ENCODE assay signal across 14 mouse cellular contexts in the genomic region with DNA sequence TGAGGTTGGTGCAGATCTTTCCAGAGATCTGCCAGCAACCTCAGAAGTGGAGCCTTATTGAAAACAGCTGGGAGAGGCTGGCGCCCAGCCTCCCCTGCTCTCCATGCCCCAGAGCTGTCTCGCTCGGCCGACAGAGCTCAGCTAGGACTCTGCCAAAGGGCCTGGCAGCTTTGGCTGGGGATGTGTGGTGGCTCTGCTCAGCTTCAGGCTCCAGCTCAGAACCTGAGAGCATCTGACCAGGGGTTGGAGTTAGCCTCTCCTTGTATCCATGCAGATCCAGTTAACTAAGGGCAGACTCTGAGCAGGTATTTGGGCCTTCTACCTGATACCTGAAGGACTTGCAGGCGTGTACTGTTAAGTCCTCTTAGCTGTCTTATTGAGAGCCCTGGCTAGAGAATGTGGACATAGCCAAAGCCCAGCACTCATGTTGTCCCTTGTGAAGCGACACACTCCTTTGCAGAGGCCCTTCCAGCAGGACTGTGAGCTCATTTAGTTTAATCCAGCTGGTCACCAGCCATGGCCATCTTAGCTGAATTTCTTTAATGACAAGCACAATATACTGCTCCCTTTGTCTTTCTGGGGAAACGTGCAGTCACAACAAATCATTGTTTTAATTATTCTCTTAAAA.
A peak's percentile ranks its signal among the peaks of the same experiment; 100 is the strongest.
DNase-seq lines count a peak whose midpoint lies in the region; ATAC-seq and TF ChIP-seq lines count a peak whose summit lies in the region.
"Had no signal": no experiment of that assay in that cellular context is flagged by ENCODE, and none has a peak within 500 bp of the region (broad histone marks: within the 10 kb centered on the region; RNA-seq: fewer than 3 reads in every experiment).

No protein-coding gene starts in this region.

- TF ChIP-seq EP300 in stomach, postnatal 0 days (optimal IDR thresholded peaks at IDR 0.05) = no peak

- no peak for TF ChIP-seq POLR2A in cerebellum, adult 2 months (IDR thresholded peaks at IDR 0.05; ENCODE audit: borderline replicate concordance, insufficient read depth, low read length)
- TF ChIP-seq POLR2A in limb, embryonic 14.5 days (IDR thresholded peaks at IDR 0.05; ENCODE audit: borderline replicate concordance, extremely low read depth, insufficient read depth, insufficient read length) = no peak

- intact Hi-C loops in left cerebral cortex, postnatal 25 days (cut with DNase I) = no loop called here

- H3K27me3 ChIP-seq in cerebellum, adult 2 months (ENCODE audit: control insufficient read depth, insufficient read depth, low read length) = no peaks in the 10 kb centered on the region
- no peaks in the 10 kb centered on the region for H3K27me3 ChIP-seq in stomach, embryonic 16.5 days (ENCODE audit: control insufficient read depth, insufficient read depth, low read length)
- H3K27me3 ChIP-seq in stomach, postnatal 0 days (ENCODE audit: control insufficient read depth, insufficient read depth, low read length) = no peaks in the 10 kb centered on the region
- H3K27me3 ChIP-seq in limb, embryonic 14.5 days (ENCODE audit: control insufficient read depth, insufficient read depth, low read length) = no peaks in the 10 kb centered on the region
- no peaks in the 10 kb centered on the region for H3K27me3 ChIP-seq in midbrain, embryonic 13.5 days
- H3K27me3 ChIP-seq: megakaryocyte, embryonic 14.5 days had no signal

- no peak overlapping the region for H3K9ac ChIP-seq in stomach, embryonic 16.5 days (ENCODE audit: low read length)
- no peak overlapping the region for H3K9ac ChIP-seq in stomach, postnatal 0 days (ENCODE audit: low read length)
- no peak overlapping the region; the same call in 1 of the 2 replicates for H3K9ac ChIP-seq in limb, embryonic 14.5 days (ENCODE audit: low read depth, low read length, severe bottlenecking)
- H3K9ac ChIP-seq in midbrain, embryonic 13.5 days (replicated peaks) = no peak overlapping the region
- H3K9ac ChIP-seq: forebrain, postnatal 0 days had no signal

- H3K4me3 ChIP-seq in cerebellum, adult 2 months (replicated peaks; ENCODE audit: insufficient read depth, low read depth, low read length) = no peak overlapping the region
- no peak overlapping the region for H3K4me3 ChIP-seq in stomach, embryonic 16.5 days (replicated peaks; ENCODE audit: low read length)
- no peak overlapping the region for H3K4me3 ChIP-seq in stomach, postnatal 0 days (ENCODE audit: low read depth, low read length)
- no peak overlapping the region for H3K4me3 ChIP-seq in limb, embryonic 14.5 days (replicated peaks; ENCODE audit: low read length)
- H3K4me3 ChIP-seq in midbrain, embryonic 13.5 days (replicated peaks) = no peak overlapping the region
- H3K4me3 ChIP-seq: heart, embryonic 10.5 days; megakaryocyte, embryonic 14.5 days had no signal

- TF ChIP-seq CTCF in cerebellum, adult 2 months (IDR thresholded peaks at IDR 0.05; ENCODE audit: borderline replicate concordance, insufficient read depth, low read depth, low read length) = no peak
- no peak for TF ChIP-seq CTCF in stomach, postnatal 0 days (IDR thresholded peaks at IDR 0.05; ENCODE audit: low read depth)

- ATAC-seq in stomach, embryonic 16.5 days (ENCODE audit: insufficient read depth, low FRiP score) = no peak
- no peak for ATAC-seq in stomach, postnatal 0 days (ENCODE audit: low FRiP score, low TSS enrichment)
- ATAC-seq in limb, embryonic 14.5 days (ENCODE audit: low FRiP score, low read depth) = 0 out of 2 replicates have a peak, but pooled peaks have one; percentile 34
- ATAC-seq in midbrain, embryonic 13.5 days = no peak
- no peak for ATAC-seq in activated CD4-positive, CD25-positive, alpha-beta regulatory T cell, adult 4 months
- ATAC-seq: forebrain, postnatal 0 days; hindbrain, embryonic 16.5 days had no signal

- H3K4me1 ChIP-seq in cerebellum, adult 2 months (ENCODE audit: control insufficient read depth, insufficient read depth, low read length) = no peaks in the 10 kb centered on the region
- 0 out of 2 replicates have a peak, but pooled peaks cover 6% of the 10 kb centered on the region for H3K4me1 ChIP-seq in stomach, embryonic 16.5 days (ENCODE audit: control insufficient read depth, insufficient read depth, low read length)
- no peaks in the 10 kb centered on the region for H3K4me1 ChIP-seq in stomach, postnatal 0 days (replicated peaks; ENCODE audit: control insufficient read depth, insufficient read depth)
- peaks cover 16% of the 10 kb centered on the region for H3K4me1 ChIP-seq in limb, embryonic 14.5 days (ENCODE audit: control insufficient read depth, insufficient read depth, low read length)
- 0 out of 2 replicates have a peak, but pooled peaks cover 3% of the 10 kb centered on the region for H3K4me1 ChIP-seq in midbrain, embryonic 13.5 days (replicated peaks)

- no peaks in the 10 kb centered on the region for H3K9me3 ChIP-seq in stomach, embryonic 16.5 days (replicated peaks; ENCODE audit: control insufficient read depth, low read length)
- H3K9me3 ChIP-seq in stomach, postnatal 0 days (ENCODE audit: control insufficient read depth, low read length) = no peaks in the 10 kb centered on the region
- H3K9me3 ChIP-seq in limb, embryonic 14.5 days (ENCODE audit: control insufficient read depth, low read length) = 0 out of 2 replicates have a peak, but pooled peaks cover 6% of the 10 kb centered on the region
- H3K9me3 ChIP-seq in midbrain, embryonic 13.5 days = peaks cover 10% of the 10 kb centered on the region; the same call in 1 of the 2 replicates
- H3K9me3 ChIP-seq: heart, embryonic 10.5 days had no signal

- 51% methylated on average over 7 of the region's 7 CpGs for WGBS in cerebellum, adult 2 months
- 73% methylated on average over 7 of the region's 7 CpGs for WGBS in stomach, embryonic 16.5 days
- WGBS in stomach, postnatal 0 days = 67% methylated on average over 7 of the region's 7 CpGs
- 28% methylated on average over 7 of the region's 7 CpGs for WGBS in limb, embryonic 14.5 days
- 81% methylated on average over 7 of the region's 7 CpGs for WGBS in midbrain, embryonic 13.5 days

- H3K36me3 ChIP-seq in stomach, embryonic 16.5 days (ENCODE audit: control insufficient read depth, insufficient read depth, low read length) = no peaks in the 10 kb centered on the region
- no peaks in the 10 kb centered on the region for H3K36me3 ChIP-seq in stomach, postnatal 0 days (ENCODE audit: control insufficient read depth, insufficient read depth, low read length)
- no peaks in the 10 kb centered on the region for H3K36me3 ChIP-seq in limb, embryonic 14.5 days (ENCODE audit: control insufficient read depth, insufficient read depth, low read length)
- no peaks in the 10 kb centered on the region for H3K36me3 ChIP-seq in midbrain, embryonic 13.5 days
- H3K36me3 ChIP-seq: heart, embryonic 10.5 days had no signal

- DNase-seq in cerebellum, postnatal 10 days = peak; percentile 36 to 59
- no peak for DNase-seq in cerebellum, adult 2 months
- no peak for DNase-seq in stomach, postnatal 0 days (ENCODE audit: low spot score)
- peak; percentile 73 for DNase-seq in limb, embryonic 14.5 days (ENCODE audit: low spot score)
- DNase-seq in left cerebral cortex, postnatal 25 days (ENCODE audit: low spot score in 2 of 2) = no peak
- DNase-seq: forebrain, postnatal 0 days; kidney, postnatal 14 days; liver had no signal

- no peak overlapping the region for H3K4me2 ChIP-seq in stomach, embryonic 16.5 days (ENCODE audit: low read depth, low read length)
- H3K4me2 ChIP-seq in stomach, postnatal 0 days (replicated peaks; ENCODE audit: low read depth) = no peak overlapping the region
- no peak overlapping the region for H3K4me2 ChIP-seq in limb, embryonic 14.5 days (replicated peaks; ENCODE audit: low read depth, low read length, severe bottlenecking)
- no peak overlapping the region for H3K4me2 ChIP-seq in midbrain, embryonic 13.5 days (replicated peaks)

- no peak overlapping the region for H3K27ac ChIP-seq in cerebellum, adult 2 months (ENCODE audit: insufficient read depth, low read length)
- peak overlapping the region; percentile 14; the same call in 1 of the 2 replicates for H3K27ac ChIP-seq in stomach, embryonic 16.5 days (ENCODE audit: low read length)
- no peak overlapping the region for H3K27ac ChIP-seq in stomach, postnatal 0 days (replicated peaks)
- H3K27ac ChIP-seq in limb, embryonic 14.5 days (replicated peaks; ENCODE audit: low read depth, low read length) = peak overlapping the region; percentile 43; the same call in 1 of the 2 replicates
- H3K27ac ChIP-seq in midbrain, embryonic 13.5 days = no peak overlapping the region
- H3K27ac ChIP-seq: heart, embryonic 10.5 days had no signal

Comparison
In these comparisons a context has a peak if more than half of its experiments do, and no peak if none do; other contexts are left out.
1. DNase-seq: peak in cerebellum, postnatal 10 days (2 of 2) and limb, embryonic 14.5 days (single experiment); none in cerebellum, adult 2 months (0 of 2), stomach, postnatal 0 days (single experiment) and left cerebral cortex, postnatal 25 days (0 of 2).
2. H3K27ac ChIP-seq: peak in stomach, embryonic 16.5 days (single experiment) and limb, embryonic 14.5 days (single experiment); none in cerebellum, adult 2 months (single experiment), stomach, postnatal 0 days (single experiment) and midbrain, embryonic 13.5 days (single experiment).